Mouse (Mus musculus) small intestine, adult 10 weeks (tissue): ENCODE data around the gene Psmd11. TPM values are rescaled to one million over a fixed set of nuclear protein-coding genes. Genes with fewer than 3 reads are reported as not detected.

Experiments used
- polyA plus RNA-seq: library from polyadenylated mRNA; stranded (reverse); fragments of 350-450 nt; fragmentation: Illumina TruSeq; extraction: RNeasy Lipid Tissue Mini Kit (QIAGEN cat#74804); gene quantifications from one replicate; pipeline ENCODE4 v1.2.3, GENCODE M21; 2014; ENCODE audit warnings: low replicate concordance

Gene Psmd11
- 76.7 TPM for polyA plus RNA-seq

GRCm38 (mm10) chr11:80428381-80429008, at the start of gene Psmd11:
Psmd11 (plus strand) TSS chr11:80428615.

GRCm38 (mm10) chr11:80383019-80383625, 45.3 kb upstream of the Psmd11 start, which contains the start of gene Zfp207:
Zfp207 (plus strand) TSS chr11:80383279.

GRCm38 (mm10) chr11:80476222-80477189, 48.1 kb downstream of the Psmd11 start, which contains the start of gene Cdk5r1:
Cdk5r1 (plus strand) TSS chr11:80477023.

Other genes starting within 250 kb of the Psmd11 start
- gene Rnf135, start 244.8 kb upstream of the Psmd11 start, polyA plus RNA-seq: 4.4 TPM
- 68.6 TPM for gene Rhot1, start 219.6 kb upstream of the Psmd11 start, polyA plus RNA-seq
- 0.33 TPM for gene Rhbdl3, start 127.7 kb upstream of the Psmd11 start, polyA plus RNA-seq
- gene 5730455P16Rik, start 50.6 kb upstream of the Psmd11 start, polyA plus RNA-seq: 13.7 TPM
- gene Zfp207, start 45.3 kb upstream of the Psmd11 start, polyA plus RNA-seq: 374 TPM
- 0.30 TPM for gene Cdk5r1, start 48.4 kb downstream of the Psmd11 start, polyA plus RNA-seq